Mouse (Mus musculus) gonadal fat pad, adult 2 months (tissue): Measurements from ENCODE around the gene Lipc. TPM values are rescaled to one million over a fixed set of nuclear protein-coding genes. Genes with fewer than 3 reads are reported as not detected.

Experiments
- DNase-seq: peaks from one replicate; pipeline ENCODE4 v3.0.0-alpha.2; 2012; ENCODE audit warnings: low read depth
- polyA plus RNA-seq: library from polyadenylated mRNA; depleted of rRNA; stranded (reverse); fragments of >200 nt; gene quantifications from 2 replicates; pipeline ENCODE4 v1.2.3, GENCODE M21; 2012

Gene Lipc
- polyA plus RNA-seq, 1 experiment = 3.0 TPM

DNA sequence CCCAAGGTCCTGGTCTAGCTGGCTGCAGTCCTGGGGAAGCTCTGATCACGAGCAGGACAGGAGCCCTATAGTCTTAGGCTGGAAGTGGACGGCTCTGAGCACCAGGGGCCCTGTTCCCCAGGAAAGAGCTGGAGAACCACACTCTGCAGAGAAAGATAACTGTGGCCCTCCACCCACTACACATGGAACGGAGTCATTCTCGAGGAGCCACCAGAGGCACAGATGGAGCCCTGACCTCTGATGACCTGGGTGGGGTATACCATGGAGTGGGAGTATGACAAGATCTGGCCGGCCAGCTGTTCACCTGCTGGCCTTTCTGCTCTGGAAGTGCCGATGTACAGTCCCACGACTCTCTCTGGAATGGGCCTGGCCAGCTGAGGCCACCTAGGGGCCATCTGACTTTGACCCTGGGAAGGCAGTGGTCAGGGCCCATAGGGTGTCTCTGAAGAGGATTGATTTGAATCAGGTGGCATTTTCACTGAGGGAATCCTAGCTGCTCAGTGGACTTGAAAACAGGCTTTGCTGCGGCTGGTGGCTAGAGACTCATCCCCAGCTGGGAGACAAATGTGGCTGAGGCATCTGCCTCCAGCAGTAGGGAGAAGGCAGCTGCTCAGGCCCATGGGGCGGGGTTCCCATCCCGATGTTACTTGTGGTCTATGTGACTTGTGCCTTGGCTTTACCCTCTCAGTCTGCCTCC, 37.2 kb downstream of the Lipc start:
- no peak for DNase-seq

DNA sequence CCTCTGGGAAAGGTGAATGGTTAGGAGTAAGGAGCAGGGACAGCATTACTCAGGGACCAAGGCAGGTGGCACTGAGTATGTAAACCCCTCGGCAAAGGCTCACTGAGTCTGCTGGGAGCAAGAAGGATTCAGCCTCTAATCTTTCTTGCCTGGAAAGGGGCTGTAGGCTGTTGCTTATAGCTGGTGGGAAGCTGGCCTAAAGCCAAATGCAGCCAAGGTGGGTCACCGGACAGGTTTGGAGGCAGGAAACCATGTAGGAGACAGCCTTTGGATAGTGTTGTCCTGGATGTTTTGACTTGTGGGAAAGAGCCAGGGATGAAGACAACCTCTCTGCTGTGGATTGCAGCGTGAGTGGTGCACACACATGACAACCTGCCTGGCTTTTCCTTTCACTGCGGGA, 40.9 kb downstream of the Lipc start:
- DNase-seq = no peak

GRCm38 (mm10) chr9:70910351-70910750, 41.7 kb downstream of the Lipc start:
- DNase-seq = no peak

DNA sequence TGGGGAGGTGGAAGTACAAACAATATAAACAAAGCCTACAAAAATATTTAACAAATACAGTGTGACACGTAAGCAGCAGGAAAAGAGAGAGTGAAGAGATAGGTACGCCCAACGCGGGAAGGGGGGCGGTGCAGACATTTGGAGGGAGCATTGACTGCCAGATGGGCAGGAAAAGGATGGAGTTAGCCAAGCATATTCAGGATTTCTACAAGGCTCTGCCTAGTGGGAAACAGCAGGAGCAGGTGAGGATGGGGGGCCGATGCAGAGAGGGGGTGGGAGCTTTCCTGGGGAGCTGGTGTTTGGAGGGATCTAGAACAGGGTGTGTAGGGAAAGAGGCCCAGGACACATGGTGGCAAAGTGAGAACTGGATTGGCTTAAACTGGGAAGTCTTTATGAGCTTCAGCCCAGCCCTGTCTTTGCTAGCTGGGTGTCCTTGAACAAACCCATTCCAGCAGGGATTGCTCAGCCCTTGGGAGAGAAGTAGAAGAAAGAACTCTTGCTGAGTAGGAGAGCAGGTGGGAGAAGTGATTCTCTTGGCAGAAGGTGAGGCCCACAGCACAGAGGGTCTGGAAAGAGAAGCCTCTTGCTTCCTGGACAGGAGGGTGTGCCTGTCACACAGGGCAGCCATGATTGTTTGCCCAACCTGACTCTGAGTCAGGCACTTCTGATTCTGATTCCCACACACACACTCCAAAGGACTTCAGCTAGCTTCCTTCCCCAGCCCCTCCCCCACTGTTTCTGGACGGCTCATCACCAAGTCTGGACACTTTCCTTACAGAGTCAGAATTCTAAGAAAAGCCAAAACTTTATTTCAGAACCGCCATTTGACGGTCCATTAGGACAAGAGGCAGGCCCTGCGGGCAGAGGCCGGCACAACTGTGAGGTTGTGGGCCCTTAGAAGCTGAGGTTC, 49.0 kb downstream of the Lipc start:
- no peak for DNase-seq

GRCm38 (mm10) chr9:70894201-70894600, 57.8 kb downstream of the Lipc start:
- no peak for DNase-seq

DNA sequence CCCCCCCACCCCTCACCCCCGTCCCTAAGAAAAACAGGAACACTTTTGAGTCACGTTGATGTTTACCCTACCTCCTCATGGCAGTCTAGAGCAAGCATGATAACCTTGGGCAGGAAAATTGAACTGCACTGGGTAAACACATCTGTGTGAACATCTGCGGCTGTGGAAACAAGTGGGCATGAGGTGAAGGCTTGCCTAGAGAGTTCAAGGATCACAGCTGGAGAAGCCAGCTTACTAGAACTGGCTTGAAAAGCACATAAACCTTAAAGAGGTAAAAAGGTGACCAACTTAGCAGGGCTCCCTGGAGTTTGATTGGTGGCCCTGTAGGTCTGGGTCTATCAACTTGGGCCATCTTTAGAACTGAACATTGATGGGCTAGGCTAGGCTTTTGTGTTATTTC, 58.5 kb downstream of the Lipc start:
- no peak for DNase-seq

GRCm38 (mm10) chr9:70892627-70893026, 59.4 kb downstream of the Lipc start:
- DNase-seq = no peak

- no peak for DNase-seq
Observed at GRCm38 (mm10) chr9:70891431-70892133, 60.4 kb downstream of the Lipc start.

DNA sequence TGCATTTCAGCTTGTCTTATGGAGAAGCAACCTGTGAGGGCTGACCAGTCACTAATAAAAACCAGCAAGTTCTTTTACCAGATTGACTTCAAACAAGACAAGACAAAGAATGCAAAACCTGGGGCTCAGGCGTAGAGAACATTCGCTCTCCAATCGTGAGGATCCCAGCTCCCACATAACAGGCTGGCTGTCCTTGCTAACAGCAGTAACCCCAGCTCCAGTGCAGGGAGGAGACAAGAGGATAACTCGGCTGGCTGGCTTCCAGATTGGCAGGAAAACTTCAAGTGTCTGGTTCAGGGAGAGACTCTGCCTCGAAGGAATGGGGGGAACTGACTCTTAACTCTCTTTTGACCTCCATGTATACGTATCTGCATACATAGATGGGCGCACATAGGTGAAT, 61.3 kb downstream of the Lipc start:
- DNase-seq = no peak

- DNase-seq = no peak
Observed at GRCm38 (mm10) chr9:70888969-70889368, 63.1 kb downstream of the Lipc start.

GRCm38 (mm10) chr9:70888556-70888955, 63.5 kb downstream of the Lipc start:
- DNase-seq = peak; percentile 89

- DNase-seq = no peak
Observed at GRCm38 (mm10) chr9:70881982-70882381, 70.0 kb downstream of the Lipc start.

- no peak for DNase-seq
Observed at GRCm38 (mm10) chr9:70878823-70879222, 73.2 kb downstream of the Lipc start.

- DNase-seq = no peak
Observed at GRCm38 (mm10) chr9:70878157-70878556, 73.9 kb downstream of the Lipc start.

DNA sequence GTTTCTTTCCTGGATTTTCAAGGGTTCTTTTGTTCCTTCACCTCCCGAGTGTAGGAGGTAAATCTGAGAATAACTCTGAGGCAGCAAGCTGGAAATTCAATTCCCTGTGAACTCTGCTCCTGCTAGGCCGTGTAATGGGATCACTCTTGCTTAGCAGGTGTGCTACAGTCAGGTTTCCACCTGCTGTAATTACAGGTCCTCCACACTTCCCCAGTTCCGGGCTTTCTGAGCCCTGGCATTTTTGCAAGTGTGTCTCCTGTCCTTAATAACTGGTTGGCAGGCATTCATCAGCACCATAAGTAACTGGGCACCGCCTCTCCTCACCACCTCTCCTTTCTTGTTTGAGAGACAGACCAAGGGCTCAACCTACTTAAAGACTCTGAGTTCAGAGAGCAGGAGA, 76.5 kb downstream of the Lipc start:
- DNase-seq = no peak

DNA sequence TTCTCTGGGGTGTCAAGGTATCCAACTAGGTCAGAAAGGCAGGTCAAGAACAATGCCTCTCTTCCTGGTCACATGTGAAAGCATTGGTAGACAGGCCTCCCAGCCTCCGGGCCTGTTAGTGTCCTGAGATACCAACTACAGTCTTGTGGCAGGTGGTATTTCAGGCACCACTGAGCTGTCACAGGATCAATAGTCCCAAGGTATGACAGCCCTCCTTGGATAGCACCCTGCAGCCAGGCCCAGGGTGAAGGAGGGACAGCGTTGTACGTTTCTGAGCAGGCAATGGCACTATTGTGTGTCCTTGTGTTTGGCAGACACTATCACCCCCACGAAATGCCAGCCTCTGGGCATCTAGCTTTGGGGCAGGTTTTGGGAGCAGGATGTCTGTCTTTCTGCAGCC, 77.0 kb downstream of the Lipc start:
- no peak for DNase-seq

DNA sequence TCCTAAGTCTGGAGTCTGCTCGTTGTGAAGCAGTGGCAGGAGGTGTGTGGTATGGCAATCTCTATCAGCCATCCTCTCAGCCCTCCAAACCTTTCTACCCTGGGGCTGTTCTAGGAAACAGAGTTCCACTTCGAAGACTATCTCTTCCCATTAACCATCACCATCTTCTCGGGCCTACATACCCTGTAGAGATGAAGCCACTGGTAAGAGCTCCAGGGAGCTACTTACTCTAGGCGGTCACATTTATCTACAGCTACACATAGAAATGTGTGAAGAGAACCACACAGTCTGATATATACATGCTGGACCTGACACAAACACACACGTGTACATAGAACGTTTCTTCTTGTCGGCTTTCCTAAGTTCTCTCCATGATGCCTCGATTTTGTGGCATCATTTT, 79.4 kb downstream of the Lipc start:
- no peak for DNase-seq

DNA sequence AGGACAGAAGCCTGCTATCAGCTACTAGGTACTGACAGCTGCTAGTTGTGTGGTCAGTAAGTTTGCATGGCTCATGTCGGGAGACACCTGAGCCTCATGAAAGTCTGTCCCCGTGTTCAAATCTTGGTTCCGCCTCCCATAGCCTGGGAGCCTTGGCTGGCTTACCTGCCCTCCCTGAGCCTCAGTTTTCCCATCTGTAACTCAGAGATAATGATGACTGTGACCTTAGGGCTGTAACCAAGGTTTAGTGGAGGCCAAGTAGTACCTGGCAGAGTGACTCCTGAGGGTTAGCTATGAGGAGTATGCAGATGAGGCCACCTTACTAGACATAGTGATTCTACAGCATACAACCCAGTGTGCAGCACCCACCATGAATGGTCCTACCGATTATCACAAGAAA, 81.7 kb downstream of the Lipc start:
- DNase-seq = no peak

- DNase-seq = no peak
Observed at GRCm38 (mm10) chr9:70869169-70869873, 82.7 kb downstream of the Lipc start.

DNA sequence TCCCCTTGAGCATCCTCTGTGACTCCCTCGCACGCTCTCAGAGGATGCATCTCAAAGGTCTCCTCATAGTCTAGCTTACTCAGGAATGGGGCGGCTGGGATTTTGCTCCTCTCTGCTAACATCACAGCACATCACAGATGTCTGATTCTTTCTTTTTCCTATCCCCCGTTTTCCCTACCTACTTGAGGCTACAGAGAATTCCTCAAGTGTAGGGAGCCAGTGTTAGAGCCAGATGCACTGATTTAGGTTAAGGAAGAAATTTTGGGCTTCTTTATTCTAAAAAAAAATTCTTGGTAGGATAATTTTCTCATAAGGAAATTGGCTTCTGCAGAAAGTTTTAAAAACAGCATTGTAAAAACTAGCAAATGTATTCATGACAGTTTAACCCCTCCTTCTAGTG, 84.6 kb downstream of the Lipc start:
- no peak for DNase-seq

DNA sequence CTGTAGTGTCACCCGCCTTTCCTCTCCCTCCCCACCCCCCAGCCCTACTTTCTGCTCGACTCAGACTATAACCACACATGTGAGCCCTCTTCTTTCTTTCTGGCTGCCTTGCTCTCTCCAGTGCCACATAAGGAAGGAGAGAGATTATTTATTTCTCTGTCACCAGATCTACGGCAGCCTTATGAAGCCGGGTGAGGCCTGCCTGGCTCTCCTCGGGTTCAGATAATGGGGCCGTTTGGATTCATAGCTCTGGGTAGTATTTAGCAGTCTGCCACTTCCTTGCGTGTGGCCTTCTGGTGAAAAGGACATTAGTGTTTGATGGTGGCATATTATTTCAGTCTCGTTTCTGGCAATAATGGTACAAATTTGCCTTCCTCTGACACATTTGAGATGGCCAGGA, 88.0 kb downstream of the Lipc start:
- no peak for DNase-seq

- no peak for DNase-seq
Observed at GRCm38 (mm10) chr9:70863299-70863698, 88.7 kb downstream of the Lipc start.
